Mouse (Mus musculus) spleen, adult 12 weeks (tissue): ENCODE results near the gene Casc3.

Experiments
- DNase-seq: peaks from one replicate; pipeline ENCODE4 v3.0.0; 2022; ENCODE audit warnings: low spot score

Gene Casc3

DNA sequence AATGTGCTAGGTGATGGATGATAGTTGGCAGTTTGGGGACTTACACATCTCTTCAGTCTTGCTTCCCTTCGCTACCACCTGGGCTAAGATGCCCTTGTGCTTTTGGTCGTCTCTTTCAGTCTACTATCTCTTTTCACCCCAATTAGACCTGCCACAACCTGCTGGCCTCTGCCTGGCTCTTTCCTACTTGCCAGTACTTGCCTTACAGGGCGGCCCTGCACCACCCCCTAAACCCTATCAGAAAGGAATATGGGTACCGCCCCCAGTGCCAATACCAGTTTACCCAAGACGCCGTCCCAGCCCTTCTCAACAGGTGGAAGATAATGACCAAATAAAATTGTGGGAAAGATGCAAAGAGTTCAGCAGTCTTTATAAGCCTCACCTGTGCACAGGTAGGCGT lies 31.4 kb downstream of the Casc3 start:
- no peak for DNase-seq

GRCm38 (mm10) chr11:98836651-98837141 lies 32.0 kb downstream of the Casc3 start, which contains the start of gene Rapgefl1:
Gene Rapgefl1, plus strand, starts transcription at chr11:98836785.
- DNase-seq = peak; percentile 67

- DNase-seq = no peak
Observed at GRCm38 (mm10) chr11:98837231-98837704, 32.6 kb downstream of the Casc3 start.

GRCm38 (mm10) chr11:98837917-98838316 lies 33.2 kb downstream of the Casc3 start:
- DNase-seq = no peak

GRCm38 (mm10) chr11:98838512-98838911 lies 33.8 kb downstream of the Casc3 start:
- no peak for DNase-seq

GRCm38 (mm10) chr11:98839402-98839801 lies 34.7 kb downstream of the Casc3 start:
- DNase-seq = no peak

- DNase-seq = no peak
Observed at GRCm38 (mm10) chr11:98839897-98840296, 35.2 kb downstream of the Casc3 start.

GRCm38 (mm10) chr11:98846016-98846415 lies 41.3 kb downstream of the Casc3 start:
- no peak for DNase-seq

GRCm38 (mm10) chr11:98846865-98847604 lies 42.3 kb downstream of the Casc3 start:
- no peak for DNase-seq

DNA sequence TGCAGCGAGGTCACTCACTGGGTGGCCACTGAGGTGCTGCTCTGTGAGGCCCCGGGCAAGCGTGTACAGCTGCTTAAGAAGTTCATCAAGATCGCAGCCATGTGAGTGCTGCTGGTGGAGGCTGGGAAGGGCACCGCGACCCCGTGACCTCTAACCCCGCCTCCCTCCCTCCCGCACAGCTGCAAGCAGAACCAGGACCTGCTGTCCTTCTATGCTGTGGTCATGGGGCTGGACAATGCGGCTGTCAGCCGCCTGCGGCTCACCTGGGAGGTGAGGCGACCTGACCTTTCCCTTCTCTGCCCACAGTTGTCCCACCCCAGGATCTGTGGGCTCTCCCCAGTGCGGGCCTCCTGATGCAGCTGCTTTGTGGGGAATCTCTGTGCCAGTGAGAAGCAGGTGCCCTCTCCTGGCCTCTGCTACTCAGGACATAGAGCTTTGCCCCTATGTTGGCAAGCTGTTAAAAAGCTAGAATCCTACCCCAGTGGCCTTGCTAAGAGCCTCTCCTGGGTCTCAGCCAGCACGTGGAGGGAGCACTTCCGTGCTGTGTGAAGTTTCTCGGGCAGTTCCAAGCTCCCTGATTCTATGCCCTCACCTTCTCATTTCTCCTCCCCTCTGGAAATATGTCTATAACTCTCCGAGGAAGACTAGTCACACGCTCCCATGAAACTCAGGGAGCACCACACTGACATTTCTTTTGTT lies 44.6 kb downstream of the Casc3 start:
- DNase-seq = no peak

- DNase-seq = no peak
Observed at GRCm38 (mm10) chr11:98850100-98851093, 45.7 kb downstream of the Casc3 start.

DNA sequence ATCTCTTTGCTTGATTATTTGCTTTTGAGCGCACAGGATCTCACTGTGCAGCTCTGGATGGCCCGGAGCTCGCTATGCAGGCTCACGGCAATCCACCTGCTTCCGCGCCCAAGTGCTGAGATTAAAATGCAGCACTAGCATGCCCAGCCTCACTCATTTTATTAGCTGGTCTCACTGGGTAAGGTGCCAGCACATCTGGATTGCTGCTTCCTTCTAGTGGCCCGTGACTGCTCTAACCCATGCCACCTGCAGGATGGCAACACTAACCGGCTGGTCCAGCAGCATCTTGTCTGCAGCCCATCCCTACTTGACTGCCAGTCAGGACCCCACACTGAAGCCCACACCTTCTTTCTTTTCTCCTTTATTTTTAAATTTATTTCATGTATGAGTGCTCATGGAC lies 49.4 kb downstream of the Casc3 start:
- no peak for DNase-seq

DNA sequence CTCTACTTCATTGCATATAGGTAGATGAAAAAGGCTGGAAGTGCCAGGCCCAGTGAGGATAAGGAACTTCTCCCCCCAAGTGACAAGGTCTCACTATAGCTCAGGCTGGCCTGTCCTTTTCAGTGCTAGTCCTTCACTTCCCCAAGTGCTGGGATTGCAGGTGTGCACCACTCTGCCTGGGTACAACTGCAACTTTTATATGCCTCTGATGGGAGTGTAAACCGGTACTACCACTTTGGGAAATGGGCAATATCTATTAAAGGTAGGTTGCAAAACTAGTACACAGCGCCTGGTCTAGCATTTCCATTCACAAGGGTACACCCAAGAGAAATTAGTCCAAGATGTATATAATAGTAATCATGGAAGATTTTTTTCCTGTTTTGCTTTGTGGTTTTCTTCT lies 50.0 kb downstream of the Casc3 start:
- no peak for DNase-seq

GRCm38 (mm10) chr11:98858759-98859731 lies 54.3 kb downstream of the Casc3 start:
- peak; percentile 75 for DNase-seq

DNA sequence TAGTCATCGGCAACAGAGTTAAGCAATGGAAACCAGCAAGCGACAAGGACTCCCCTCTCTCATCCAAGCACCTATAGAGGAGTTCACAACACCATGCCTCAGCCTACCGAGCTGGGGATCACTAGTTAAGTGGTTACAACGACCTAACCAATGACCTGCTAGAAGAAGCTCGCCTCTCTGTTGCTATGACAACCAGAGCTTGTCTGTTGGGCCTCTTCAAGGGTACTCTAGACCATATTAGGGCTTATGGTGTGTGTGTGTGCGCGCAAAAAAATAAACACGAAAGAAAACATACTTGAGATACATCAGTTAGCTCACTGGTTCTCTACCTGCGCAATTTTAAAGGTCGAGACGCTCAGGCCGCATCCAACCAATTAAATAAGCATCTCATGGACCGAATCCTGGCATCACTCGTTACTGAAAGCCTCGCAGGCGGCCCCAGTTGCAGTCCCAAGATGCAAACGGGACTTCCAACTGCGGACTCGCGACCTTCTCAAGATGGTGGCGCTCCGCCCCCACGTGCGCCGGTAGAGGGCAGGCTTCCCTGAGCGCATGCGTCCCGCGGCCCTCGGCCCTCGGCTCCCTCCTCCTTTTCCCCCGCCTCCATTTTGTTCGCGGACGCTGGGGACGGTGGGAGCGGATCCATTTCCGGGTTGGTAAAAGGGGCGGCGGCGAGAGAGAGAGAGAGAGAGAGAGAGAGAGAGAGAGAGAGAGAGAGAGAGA lies 58.5 kb downstream of the Casc3 start, which contains the start of gene Wipf2:
Gene Wipf2, plus strand, starts transcription at position 611 of the 723 bp plus-strand sequence.
- peak; percentile 91 for DNase-seq

DNA sequence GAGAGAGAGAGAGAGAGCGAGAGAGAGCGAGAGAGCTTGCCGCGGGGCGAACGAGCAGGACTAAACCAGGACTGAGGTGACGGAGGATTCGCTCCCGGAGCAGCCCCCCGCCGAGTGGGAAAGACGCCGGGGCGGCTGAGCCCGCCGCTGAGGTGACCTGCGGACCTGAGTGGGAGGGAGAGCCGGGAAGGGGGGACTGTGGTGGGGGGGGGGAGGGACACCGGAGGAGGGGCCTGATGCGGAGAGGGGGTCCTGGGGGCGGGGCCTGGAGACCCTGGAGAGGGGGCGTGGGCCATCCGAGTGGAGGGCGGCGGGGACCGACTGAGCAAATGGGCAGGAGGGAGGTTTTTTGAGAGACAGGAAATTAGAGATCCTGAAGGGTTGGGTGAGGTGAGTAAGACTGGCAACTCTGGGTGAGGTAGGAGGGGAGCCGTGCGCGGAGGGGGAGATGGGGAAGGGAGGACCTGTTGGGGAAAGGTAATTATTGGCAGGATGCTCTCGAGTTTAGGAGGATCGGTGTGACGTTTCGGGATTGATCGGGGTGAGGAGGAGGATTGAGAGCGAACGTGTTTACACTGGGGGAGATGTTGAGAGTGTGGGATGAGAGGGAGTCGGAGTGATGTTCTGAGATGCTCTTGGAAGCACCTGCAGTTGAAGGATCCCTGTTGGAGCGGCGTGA lies 59.2 kb downstream of the Casc3 start:
- peak; percentile 29 for DNase-seq

GRCm38 (mm10) chr11:98867293-98867692 lies 62.6 kb downstream of the Casc3 start:
- no peak for DNase-seq

- no peak for DNase-seq
Observed at GRCm38 (mm10) chr11:98869906-98870305, 65.2 kb downstream of the Casc3 start.

DNA sequence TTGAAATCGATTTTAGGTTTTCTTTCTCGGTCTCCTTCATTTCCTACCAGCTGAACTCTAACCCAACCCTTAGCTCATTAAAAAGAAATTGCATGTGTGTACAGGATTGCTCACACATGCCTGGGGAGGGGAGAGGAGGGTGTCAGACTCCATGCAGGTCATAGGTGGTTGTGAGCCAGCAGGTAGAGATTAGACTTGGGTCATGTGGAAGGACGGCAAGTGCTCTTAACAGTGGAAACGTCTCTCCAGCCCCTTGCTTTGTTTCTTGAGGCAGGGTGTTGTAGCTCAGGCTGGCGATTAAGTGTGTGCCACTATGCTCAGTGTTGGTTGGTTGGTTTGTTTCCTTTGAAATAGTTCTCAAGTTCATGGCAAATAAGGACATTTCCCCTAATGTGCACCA lies 66.1 kb downstream of the Casc3 start:
- no peak for DNase-seq
